Mouse (Mus musculus): ENCODE measurements at regions not wholly inside any gene's neighbourhood (a gene's known extent, or its start where the extent isn't known, plus 50 kb on each side); places are given as distances from the start of the nearest gene placed in this dataset.
A peak's percentile ranks its signal among the peaks of the same experiment; 100 is the strongest.

- WGBS = 13% methylated on average over 31 of the region's 31 CpGs
- no peaks in the 10 kb centered on the region for H3K36me3 ChIP-seq
- no peak for ATAC-seq (ENCODE audit: insufficient number of reproducible peaks, low FRiP score, low TSS enrichment, low read depth)
- no peaks in the 10 kb centered on the region for H3K9me3 ChIP-seq (replicated peaks)
- H3K27me3 ChIP-seq = 0 out of 2 replicates have a peak, but pooled peaks cover 5% of the 10 kb centered on the region
- peaks cover 14% of the 10 kb centered on the region for H3K4me1 ChIP-seq
- no peak overlapping the region for H3K9ac ChIP-seq
- peak overlapping the region; percentile 45 for H3K4me2 ChIP-seq (replicated peaks)
- H3K27ac ChIP-seq (replicated peaks) = no peak overlapping the region
- H3K4me3 ChIP-seq (replicated peaks) = peak overlapping the region; percentile 15; the same call in 1 of the 2 replicates
Observed at GRCm38 (mm10) chr4:8921477-8922385, 682.9 kb upstream of the Car8 start.

GRCm38 (mm10) chr4:8920306-8920705 lies 681.5 kb upstream of the Car8 start:
- ATAC-seq (ENCODE audit: insufficient number of reproducible peaks, low FRiP score, low TSS enrichment, low read depth) = no peak
- no peak overlapping the region for H3K4me3 ChIP-seq (replicated peaks)
- peaks cover 14% of the 10 kb centered on the region for H3K4me1 ChIP-seq
- H3K27ac ChIP-seq (replicated peaks) = no peak overlapping the region
- H3K4me2 ChIP-seq (replicated peaks) = no peak overlapping the region
- 0 out of 2 replicates have a peak, but pooled peaks cover 8% of the 10 kb centered on the region for H3K27me3 ChIP-seq
- WGBS = 64% methylated on average over 2 of the region's 2 CpGs
- H3K9me3 ChIP-seq (replicated peaks) = no peaks in the 10 kb centered on the region
- H3K9ac ChIP-seq = no peak overlapping the region
- no peaks in the 10 kb centered on the region for H3K36me3 ChIP-seq

DNA sequence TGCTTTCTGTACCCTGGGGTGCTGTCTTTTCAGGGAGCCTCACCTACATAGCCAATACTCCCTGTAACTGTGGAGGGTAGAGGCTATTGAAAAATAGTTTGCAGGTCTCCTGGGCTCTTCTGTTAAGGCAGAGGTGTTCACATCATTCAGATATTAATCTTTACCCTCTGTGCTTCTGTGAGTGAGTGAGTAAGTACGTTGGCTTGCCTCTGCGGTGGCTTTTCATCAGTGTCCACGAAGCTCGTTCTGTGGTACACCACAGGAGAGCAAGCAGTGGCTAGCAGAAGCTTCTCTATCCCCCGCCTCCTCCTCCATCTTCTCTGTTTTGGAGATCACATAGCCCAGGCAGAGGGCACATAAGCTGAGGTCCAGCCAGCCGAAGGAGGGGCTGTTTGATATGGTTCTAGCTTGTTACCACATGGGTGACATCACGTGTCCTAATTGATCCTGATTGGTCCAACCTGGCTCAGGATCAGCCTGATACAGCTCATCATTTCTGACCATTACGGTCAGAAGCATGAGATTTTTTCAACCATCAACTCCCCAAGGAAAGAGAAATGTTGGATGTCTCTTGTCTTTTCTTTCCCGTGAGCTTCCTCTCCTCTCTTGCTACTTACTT lies 680.6 kb upstream of the Car8 start:
- no peak overlapping the region for H3K27ac ChIP-seq (replicated peaks)
- H3K9ac ChIP-seq = no peak overlapping the region
- 68% methylated on average over 9 of the region's 9 CpGs for WGBS
- H3K9me3 ChIP-seq (replicated peaks) = no peaks in the 10 kb centered on the region
- no peak for ATAC-seq (ENCODE audit: insufficient number of reproducible peaks, low FRiP score, low TSS enrichment, low read depth)
- 0 out of 2 replicates have a peak, but pooled peaks cover 8% of the 10 kb centered on the region for H3K27me3 ChIP-seq
- no peak overlapping the region for H3K4me2 ChIP-seq (replicated peaks)
- H3K4me3 ChIP-seq (replicated peaks) = no peak overlapping the region
- peaks cover 14% of the 10 kb centered on the region for H3K4me1 ChIP-seq
- no peaks in the 10 kb centered on the region for H3K36me3 ChIP-seq
